9 mouse cellular contexts compared by ENCODE assay signal in genomic region chr6:87981030-87981485, GRCm38 (mm10). TPM values are rescaled to one million over a fixed set of nuclear protein-coding genes. Genes with fewer than 3 reads are reported as not detected.
DNase-seq lines count a peak whose midpoint lies in the region; ATAC-seq lines count a peak whose summit lies in the region.
"Had no signal": no experiment of that assay in that cellular context is flagged by ENCODE, and none has a peak within 500 bp of the region (broad histone marks: within the 10 kb centered on the region; RNA-seq: fewer than 3 reads in every experiment).

No protein-coding gene starts in this region.

- peak overlapping the region; percentile 86 for H3K9ac ChIP-seq in heart, embryonic 16.5 days (ENCODE audit: low read length)
- peak overlapping the region; percentile 77 for H3K9ac ChIP-seq in limb, embryonic 15.5 days
- H3K9ac ChIP-seq in neural tube, embryonic 15.5 days (replicated peaks): peak overlapping the region; percentile 94

- no peak for ATAC-seq in erythroblast, adult 5-6 weeks (replicated peaks; ENCODE audit: low FRiP score, poor library complexity, severe bottlenecking)
- ATAC-seq in heart, embryonic 16.5 days (replicated peaks; ENCODE audit: extremely low read depth, insufficient read depth, low FRiP score): peak; percentile 51
- 0 out of 2 replicates have a peak, but pooled peaks have one; percentile 1 for ATAC-seq in limb, embryonic 15.5 days (ENCODE audit: insufficient number of reproducible peaks, low FRiP score, low TSS enrichment, low read depth)
- peak; percentile 61 for ATAC-seq in neural tube, embryonic 15.5 days (ENCODE audit: low FRiP score)

- peak overlapping the region; percentile 60 for H3K27ac ChIP-seq in heart, embryonic 16.5 days (ENCODE audit: low read length)
- peak overlapping the region; percentile 91 for H3K27ac ChIP-seq in limb, embryonic 15.5 days
- peak overlapping the region; percentile 93 for H3K27ac ChIP-seq in neural tube, embryonic 15.5 days (replicated peaks)

- peak; percentile 18 for DNase-seq in urinary bladder, postnatal 25 days (ENCODE audit: low spot score)
- no peak for DNase-seq in urinary bladder, postnatal 36 days (ENCODE audit: low spot score in 2 of 2)
- DNase-seq in urinary bladder, adult 2 months (ENCODE audit: low spot score): no peak

- no peaks in the 10 kb centered on the region for H3K36me3 ChIP-seq in erythroblast, embryonic 14.5 days (ENCODE audit: control insufficient read depth)
- peaks cover 4% of the 10 kb centered on the region; the same call in 1 of the 2 replicates for H3K36me3 ChIP-seq in heart, embryonic 16.5 days (ENCODE audit: control insufficient read depth, insufficient read depth)
- H3K36me3 ChIP-seq in limb, embryonic 15.5 days: peaks cover 19% of the 10 kb centered on the region
- peaks cover 11% of the 10 kb centered on the region for H3K36me3 ChIP-seq in neural tube, embryonic 15.5 days
- H3K36me3 ChIP-seq: G1E had no signal

- peaks cover 61% of the 10 kb centered on the region for H3K27me3 ChIP-seq in erythroblast, embryonic 14.5 days (ENCODE audit: control insufficient read depth)
- 0 out of 2 replicates have a peak, but pooled peaks cover 2% of the 10 kb centered on the region for H3K27me3 ChIP-seq in heart, embryonic 16.5 days (ENCODE audit: control insufficient read depth, insufficient read depth, low read length)
- H3K27me3 ChIP-seq in limb, embryonic 15.5 days: no peaks in the 10 kb centered on the region
- no peaks in the 10 kb centered on the region for H3K27me3 ChIP-seq in neural tube, embryonic 15.5 days (replicated peaks)

- H3K4me1 ChIP-seq in erythroblast, embryonic 14.5 days (ENCODE audit: control insufficient read depth): peaks cover 3% of the 10 kb centered on the region; the same call in 1 of the 2 replicates
- peaks cover 12% of the 10 kb centered on the region for H3K4me1 ChIP-seq in heart, embryonic 16.5 days (ENCODE audit: control insufficient read depth, insufficient read depth, low read length)
- peaks cover 24% of the 10 kb centered on the region for H3K4me1 ChIP-seq in limb, embryonic 15.5 days
- peaks cover 21% of the 10 kb centered on the region for H3K4me1 ChIP-seq in neural tube, embryonic 15.5 days

- H3K4me3 ChIP-seq in erythroblast, embryonic 14.5 days (replicated peaks): peak overlapping the region; percentile 52
- peak overlapping the region; percentile 70 for H3K4me3 ChIP-seq in heart, embryonic 16.5 days (ENCODE audit: low read length)
- H3K4me3 ChIP-seq in limb, embryonic 15.5 days: peak overlapping the region; percentile 83
- H3K4me3 ChIP-seq in neural tube, embryonic 15.5 days (replicated peaks): peak overlapping the region; percentile 95

- WGBS in heart, embryonic 16.5 days: 1% methylated on average over 44 of the region's 56 CpGs
- under 1% methylated on average over 53 of the region's 56 CpGs for WGBS in limb, embryonic 15.5 days
- WGBS in neural tube, embryonic 15.5 days: under 1% methylated on average over 42 of the region's 56 CpGs

- H3K9me3 ChIP-seq in erythroblast, embryonic 14.5 days (ENCODE audit: control insufficient read depth, low read length): no peaks in the 10 kb centered on the region; the same call in 1 of the 2 replicates
- H3K9me3 ChIP-seq in heart, embryonic 16.5 days (replicated peaks; ENCODE audit: control insufficient read depth, low read length): no peaks in the 10 kb centered on the region
- no peaks in the 10 kb centered on the region for H3K9me3 ChIP-seq in limb, embryonic 15.5 days
- no peaks in the 10 kb centered on the region for H3K9me3 ChIP-seq in neural tube, embryonic 15.5 days (replicated peaks)

- peak overlapping the region; percentile 93 for H3K4me2 ChIP-seq in heart, embryonic 16.5 days (ENCODE audit: low read depth, low read length)
- H3K4me2 ChIP-seq in limb, embryonic 15.5 days: peak overlapping the region; percentile 76
- H3K4me2 ChIP-seq in neural tube, embryonic 15.5 days: peak overlapping the region; percentile 78

RNA-seq across cellular contexts. Expression of gene H1fx, which starts 0.4 kb away (rescaled TPM):
- 0.44 and 0.46 TPM in 2 replicates for polyA plus RNA-seq in erythroblast, embryonic 14.5 days (2012)
- total RNA-seq in erythroblast, adult 5-6 weeks (2015; ENCODE audit: low replicate concordance): not detected in 2 replicates
- not detected in 2 replicates for total RNA-seq in erythroblast, adult 5-6 weeks (2017; ENCODE audit: low replicate concordance)
- polyA plus RNA-seq in heart, embryonic 16.5 days (2015; fragmentation: Nextera tagmentation; extraction: Ambion mirVana): 4.2 and 5.2 TPM in 2 replicates
- 25.3 and 26.3 TPM in 2 replicates for polyA plus RNA-seq in limb, embryonic 15.5 days (2015; fragmentation: Nextera tagmentation; extraction: Ambion mirVana)
- polyA plus RNA-seq in neural tube, embryonic 15.5 days (2015; fragmentation: Nextera tagmentation; extraction: Ambion mirVana): 23.4 and 37.1 TPM in 2 replicates
- polyA plus RNA-seq in urinary bladder, adult 2 months (2012; rRNA removed): 6.0 and 8.8 TPM in 2 replicates
- total RNA-seq: G1E had no signal
- polyA plus RNA-seq: G1E had no signal
